Mouse (Mus musculus) kidney, postnatal 25 days (tissue): ENCODE results near the gene Kiz.

ENCODE experiments used
- DNase-seq, 2 experiments: peaks; one replicate each; pipeline ENCODE4 v3.0.0; 2021; ENCODE audit warnings: mixed read lengths in 2 of 2

Kiz gene

DNA sequence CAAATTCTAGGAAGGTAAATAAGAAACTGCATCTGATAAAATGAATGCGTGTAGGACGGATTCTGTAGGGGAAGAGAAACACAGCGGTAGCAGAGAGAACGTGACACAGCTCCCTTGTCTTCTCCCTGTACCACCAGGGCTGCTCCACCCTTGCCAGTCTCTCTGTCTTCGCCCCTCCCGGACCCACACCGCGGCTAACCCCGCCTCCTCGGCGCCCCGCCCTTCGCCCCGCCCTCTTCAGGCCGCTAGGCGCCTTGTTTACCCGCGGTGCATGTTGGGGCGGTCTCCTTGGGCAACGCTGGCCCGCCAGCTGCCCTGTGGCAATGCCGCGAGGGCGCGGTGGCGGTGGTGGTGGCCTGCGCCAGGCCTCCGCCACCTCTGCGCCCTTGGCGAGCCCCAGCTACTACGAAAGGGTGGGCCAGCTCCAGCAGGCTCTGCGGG, at the start of gene Kiz:
Gene Kiz, plus strand, starts transcription at position 266 of the 441 bp plus-strand sequence.
- DNase-seq = peak; percentile 94 to 96

DNA sequence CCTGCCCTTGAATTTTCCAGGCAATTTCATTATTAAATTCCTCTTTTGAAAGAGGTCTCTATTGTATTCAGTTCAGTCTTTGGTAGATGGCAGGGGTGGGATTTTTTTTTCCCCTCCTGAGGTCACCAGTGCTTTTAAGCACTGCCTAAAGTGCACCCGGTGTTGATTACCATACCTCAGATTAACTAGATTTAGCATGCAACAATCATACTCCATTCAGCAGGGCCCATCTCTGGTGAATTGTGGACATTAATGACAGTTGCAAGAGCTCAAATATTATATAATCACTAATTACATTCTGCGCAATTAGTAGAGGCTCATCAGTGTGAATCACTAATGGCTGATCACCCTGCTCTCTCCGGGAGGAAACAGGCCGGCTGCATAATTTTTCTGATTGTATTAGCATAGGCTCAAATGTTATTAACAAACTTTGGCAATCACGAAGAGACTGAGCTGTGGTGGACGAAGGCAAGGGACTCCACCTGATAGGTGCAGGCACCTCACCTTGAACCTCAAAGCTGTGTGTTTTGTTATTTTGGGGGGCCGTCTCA, 45.9 kb upstream of the Kiz start:
- DNase-seq = no peak

DNA sequence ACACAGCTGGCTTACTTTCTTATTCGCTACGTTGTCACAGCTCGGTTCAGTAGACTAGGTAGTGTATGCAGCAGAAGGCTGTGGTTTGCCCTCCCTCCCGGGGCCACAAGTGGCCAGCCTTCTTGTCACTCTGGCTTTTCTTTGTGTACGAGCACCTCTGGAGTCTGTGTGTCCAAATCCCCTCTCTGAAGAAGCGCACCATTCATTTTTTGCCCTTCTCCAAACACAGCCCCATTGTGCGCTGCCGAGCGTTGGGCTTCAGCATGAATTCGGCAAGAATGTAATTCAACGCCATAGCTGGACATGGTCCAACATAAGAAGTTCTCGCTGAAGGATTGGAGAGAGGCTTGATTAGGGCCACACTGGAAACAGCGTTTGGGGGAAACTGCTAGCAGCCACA, 45.0 kb upstream of the Kiz start:
- DNase-seq = no peak

DNA sequence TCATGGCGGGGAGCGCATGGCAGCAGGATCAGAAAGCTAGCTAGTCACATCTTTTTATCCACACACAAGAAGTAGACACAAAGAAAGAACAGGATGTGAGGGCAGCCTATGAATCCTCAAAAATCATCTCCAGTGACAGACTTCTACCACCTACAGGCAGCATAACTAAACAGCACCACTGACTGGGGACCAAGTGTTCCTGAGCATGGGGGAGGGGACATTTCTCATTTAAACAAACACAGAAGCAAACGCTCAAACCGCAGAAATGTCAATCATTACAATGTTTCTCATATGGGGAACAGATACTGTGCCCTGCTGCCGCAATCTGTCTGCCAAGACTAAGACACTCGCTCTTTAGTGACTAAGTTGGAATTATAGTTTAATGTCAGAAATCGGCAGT, 40.7 kb upstream of the Kiz start:
- DNase-seq = no peak

DNA sequence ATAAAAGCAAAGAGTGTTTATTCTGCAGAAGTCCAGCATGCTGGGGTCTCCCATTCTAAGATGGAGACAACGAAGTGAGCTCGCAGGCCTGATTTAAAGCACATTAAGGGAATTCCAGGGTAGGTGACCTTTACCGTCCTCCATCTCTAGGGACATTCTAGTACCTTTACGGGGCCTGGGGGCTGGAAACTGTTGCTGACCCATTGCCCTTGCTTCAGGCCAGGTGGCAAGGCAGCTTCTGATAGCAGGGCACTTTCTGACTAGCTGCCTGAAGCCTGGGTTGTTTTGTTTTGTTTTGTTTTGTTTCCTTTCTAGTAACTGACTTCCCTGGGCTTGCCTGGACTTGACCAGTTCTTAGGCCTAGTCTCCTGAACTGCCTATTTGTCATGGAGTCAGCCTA, 36.6 kb upstream of the Kiz start:
- no peak for DNase-seq

DNA sequence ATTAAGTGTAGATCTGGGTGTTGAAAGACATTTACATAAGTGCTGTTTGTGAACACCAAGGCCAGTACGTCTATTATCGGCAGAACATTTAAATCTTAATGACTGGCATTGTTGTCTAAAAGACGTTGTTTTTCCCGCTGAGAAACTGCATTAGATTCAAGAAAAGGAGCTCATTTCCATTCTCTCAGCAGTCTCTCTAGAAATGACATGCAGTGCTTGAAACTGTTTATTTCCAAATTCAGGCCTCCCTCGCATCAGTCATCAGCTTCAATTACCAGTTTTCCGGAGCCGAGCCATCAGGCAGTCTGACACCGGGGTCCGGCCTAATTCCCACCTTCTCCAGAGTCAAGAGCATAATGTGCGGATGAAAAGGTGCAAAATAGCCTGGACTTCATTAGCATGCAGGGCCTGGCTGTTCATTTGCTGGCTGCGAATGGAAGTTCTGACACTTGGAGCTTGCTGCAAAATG, 32.1 kb upstream of the Kiz start:
- DNase-seq = no peak

DNA sequence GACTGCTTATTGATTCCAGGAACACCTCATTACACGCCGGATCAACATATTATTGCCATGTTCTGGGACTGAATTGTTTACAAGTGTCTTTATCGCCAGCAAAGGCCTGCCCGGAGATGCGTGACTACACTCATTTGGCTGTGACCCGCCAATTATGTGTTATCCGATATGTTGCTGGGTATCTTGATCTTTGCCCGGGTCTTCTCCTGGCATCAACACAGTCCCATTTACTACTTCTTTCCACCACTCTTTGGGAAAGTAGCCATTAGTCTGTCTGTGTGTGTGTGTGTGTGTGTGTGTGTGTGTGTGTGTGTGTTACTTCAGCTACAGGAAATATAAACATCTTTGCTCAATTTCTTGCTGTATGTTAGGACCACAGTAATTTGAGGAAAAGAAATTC, 31.6 kb upstream of the Kiz start:
- DNase-seq = no peak

DNA sequence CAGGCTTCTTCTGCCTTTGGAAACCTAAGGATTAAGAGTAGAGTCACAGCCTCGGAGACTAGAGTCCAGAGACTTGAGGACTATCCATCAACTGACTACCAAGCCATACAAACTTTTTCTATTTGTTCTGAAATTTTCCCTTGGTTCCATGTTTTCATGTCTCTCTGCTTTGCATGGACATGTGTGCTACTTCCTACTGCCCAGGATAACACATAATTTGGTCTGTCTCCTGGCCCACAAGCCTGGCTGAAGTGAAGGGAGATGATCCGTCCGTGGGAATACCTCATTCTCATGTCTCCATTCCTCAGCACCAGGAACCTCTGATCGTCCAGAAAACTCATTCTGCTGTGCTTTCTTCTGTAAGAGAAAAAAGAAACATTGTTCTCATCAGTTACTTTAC, 27.7 kb upstream of the Kiz start:
- DNase-seq = no peak

DNA sequence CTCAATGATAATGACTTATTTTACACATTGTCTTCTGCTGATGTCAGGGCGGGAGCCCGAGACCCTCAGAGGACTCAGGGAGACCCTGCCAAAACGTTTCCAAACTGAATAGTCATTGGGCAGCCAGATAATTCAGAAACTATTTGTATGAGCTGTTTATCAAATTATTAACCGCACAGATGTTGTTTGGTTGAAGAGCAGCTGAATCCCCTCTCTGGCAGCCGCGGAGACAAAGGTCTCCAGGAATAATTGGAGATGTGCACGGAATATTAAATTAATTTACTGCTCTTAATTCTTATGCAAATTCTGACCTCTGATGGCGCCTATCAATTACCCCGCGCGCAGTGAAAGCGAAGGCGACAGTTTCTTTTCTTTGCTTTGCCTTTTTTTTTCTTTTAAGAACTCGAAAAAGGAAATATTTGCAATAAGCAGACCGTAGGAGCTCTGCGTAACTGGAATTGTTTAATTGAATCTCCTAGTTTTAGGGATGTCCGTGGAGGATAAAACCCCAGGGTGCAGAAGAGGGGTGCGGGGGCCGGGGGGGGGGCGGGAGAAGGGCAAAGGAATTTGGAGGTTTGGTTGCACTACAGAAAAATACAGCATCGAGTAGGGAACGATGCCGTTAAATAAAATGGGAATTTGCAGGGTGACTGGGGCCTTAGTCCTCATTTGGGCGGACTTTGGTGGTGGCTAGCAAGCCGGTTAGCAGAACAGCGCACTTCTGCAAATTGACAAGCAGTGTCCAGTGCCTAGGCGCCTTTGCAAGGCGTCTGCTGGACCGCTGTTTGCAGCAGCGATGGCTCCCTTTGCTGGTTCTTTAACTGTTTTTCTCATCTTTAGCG, 22.2 kb upstream of the Kiz start:
- DNase-seq = no peak

DNA sequence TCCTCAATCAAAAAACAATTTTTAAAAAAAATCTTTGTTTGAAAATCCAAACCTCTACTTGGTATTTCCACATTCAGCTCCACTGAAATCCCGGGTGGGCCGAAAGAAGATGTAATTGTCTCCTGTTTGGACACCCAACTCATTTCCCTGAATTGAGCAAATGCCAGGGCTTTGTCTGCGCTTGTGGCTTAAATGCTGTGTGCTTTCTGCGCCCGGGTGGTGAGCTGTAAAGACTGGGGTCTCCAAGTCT, 21.7 kb upstream of the Kiz start:
- no peak for DNase-seq

DNA sequence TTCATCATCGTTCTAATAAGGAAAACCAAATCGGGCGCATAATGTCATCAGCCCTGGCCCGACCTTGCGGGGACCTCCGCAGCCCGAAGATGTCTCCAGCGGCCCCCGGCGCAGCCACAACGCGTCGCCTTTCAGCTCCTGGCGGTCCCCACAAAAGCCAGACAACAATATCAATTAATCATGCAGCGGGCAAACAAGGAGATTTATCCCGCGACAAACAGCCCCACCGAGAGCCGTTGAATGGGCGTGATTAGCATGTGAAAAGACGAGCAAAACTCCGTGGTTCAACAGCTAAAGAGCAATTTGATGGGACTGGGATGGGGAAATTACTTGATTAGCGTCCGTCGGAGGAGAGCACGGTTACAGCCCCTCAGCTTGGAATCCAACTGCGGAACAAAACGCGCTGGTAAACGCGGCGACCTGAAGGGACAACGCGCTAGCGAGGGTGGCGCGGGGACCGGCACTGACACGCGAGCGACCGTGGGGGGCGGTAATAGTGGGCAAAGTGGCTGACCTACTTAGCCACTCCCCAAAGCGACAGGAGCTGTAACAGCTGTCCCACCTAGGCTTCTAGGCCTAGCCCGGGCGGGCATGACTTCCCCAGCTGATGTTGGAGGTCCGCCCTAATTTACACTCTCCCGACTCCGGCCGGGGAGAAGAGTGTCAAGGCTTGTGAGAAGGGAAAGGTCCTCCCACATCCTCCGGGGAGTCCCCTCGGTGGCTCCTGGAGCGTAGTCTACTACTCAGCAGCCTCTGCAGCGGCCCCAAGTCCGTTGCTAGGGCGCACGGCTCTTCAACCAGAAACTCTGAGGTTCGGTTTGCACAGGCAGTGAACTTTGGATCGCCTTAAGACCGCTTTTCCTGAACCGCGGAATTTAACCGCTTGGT, 21.1 kb upstream of the Kiz start:
- DNase-seq = peak; percentile 35 to 66

DNA sequence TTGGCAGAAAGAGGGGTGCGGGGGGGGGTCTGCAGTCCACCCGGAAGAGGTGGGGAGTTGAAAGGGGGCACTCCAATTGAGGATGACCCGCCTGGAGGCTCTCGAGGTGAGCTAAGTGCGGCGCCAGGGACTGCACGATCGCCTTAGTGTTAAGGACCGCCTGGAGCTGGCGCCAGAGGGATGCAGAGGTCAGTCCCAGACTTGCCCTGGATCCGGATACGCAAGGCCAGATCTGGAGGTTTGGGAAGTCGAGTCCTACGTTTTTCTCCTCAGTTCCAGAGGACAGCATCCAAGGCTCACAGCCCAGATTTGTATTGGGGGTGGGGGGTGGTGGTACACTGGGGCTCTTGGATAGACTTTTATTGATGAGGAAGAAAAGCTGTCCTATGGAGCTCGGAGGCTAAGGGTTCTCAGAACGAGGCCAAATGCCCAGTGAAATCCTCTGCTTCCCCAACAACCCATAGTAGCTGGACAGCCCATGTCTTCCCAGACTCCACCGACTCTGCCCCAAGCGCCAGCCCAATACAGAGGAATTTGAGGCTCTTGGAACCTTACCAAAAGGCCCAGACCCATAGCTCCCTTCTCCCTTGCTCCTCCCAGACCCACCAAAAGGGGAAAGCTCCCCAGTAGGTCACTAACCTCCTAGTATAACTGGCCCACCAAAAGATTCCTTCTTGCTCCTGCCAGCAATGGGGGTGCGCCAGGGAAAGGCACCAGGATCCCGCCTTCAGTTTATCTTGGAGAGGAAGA, 20.2 kb upstream of the Kiz start:
- peak in 1 of 2 experiments; percentile 29 for DNase-seq

DNA sequence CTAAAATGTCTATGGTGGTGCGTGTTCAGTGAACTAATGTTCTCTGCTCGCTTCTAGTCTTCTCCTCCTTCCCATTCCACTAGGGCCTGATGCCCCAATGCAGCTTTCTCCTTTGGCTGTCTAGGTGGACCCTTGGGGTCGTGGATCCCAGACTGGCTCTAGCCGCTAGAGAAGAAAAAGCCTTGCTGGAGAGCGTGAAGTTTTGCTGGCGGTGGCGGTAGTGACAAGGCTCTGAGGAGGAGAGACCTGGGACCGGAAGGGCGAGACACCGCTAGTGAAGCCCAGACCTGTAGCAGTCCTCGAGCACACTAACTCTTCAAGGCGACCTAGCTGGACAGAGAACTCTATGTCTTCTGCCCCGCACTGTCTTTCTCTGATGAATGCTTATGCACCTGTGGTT, 19.4 kb upstream of the Kiz start:
- DNase-seq = no peak

DNA sequence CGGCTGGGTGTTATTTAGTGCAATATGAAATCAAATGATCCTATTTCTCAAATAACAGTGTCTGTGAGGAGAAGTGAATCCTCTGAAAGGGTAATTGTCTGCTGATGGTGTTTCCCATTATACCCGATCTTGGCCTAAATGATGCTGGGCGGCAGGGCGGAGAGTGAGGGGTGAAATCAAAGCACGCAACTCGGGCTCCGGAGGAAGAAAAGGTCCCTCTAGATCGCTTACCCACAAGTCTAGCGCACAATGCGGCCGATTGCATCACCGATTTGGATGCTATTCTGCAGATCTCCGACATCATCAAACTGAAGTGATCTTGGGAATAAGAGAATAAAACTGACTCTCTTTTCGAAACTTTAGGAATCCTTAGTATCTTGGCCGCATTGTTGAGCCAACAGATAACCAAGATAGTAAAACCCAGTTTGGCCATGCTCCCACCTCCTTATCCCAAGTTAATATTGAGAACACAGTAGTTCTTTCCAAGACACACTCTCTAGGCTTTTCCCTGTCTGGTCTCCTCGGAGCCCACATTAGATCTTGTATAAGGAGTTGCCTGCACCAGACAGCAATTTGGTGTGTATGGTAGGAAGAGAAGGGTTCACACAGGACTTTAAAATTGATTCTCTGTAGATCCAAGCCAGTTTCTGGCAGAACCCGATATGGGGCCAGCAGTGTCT, 18.7 kb upstream of the Kiz start:
- DNase-seq = no peak

DNA sequence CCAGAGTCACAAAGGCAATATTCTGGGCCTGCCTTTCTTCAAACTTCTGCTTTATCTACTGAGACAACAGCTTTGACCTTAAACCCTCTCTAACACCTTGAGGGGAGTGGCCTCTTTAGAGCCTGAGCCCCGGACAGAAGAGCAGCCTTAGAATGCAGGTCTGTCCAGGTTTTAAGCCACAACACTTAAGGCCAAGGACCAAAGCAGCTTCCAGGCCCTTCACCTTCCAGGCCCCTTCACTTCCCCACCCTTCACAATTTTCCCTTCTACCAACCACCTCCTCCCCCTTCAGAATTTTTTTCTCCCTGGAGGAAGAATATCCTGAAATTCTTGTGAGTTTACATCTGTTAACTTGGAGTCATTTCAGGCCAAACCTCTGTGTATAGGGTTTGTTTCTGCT, 18.0 kb upstream of the Kiz start:
- DNase-seq = no peak

DNA sequence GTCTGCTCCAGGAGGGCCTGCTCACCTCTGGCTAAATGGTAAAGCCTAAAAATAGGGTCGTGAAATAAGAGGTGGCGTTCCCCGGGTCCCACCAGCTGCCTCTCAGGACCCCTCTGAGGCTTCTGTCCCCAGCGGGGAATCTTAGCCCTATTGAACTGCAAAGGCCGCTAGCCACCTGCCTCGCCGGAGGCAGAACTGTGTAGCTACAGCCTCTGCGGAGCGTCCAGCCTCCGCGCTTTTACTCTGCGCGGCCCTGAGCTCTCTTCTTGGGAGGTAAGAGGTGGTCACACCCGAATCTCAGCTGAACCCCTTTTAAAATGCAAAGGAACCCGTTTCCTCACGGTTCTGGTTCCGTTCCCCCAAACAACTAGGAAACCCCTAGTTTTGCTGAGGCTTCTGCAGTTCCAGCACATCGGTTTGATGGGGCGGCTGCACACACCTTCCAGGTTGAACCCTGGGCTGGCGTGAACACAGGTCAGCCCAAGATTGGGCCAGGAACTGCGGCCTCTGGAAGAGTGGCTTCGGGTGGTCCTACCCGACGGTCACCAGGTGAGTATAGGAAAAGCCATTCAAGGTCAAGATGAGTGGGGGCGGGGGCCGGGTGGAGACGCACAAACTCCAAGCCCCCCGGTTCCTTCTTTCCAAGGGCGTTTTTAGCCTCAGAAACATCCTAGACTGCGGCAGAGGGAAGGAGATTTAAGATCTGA, 16.9 kb upstream of the Kiz start:
- no peak for DNase-seq

DNA sequence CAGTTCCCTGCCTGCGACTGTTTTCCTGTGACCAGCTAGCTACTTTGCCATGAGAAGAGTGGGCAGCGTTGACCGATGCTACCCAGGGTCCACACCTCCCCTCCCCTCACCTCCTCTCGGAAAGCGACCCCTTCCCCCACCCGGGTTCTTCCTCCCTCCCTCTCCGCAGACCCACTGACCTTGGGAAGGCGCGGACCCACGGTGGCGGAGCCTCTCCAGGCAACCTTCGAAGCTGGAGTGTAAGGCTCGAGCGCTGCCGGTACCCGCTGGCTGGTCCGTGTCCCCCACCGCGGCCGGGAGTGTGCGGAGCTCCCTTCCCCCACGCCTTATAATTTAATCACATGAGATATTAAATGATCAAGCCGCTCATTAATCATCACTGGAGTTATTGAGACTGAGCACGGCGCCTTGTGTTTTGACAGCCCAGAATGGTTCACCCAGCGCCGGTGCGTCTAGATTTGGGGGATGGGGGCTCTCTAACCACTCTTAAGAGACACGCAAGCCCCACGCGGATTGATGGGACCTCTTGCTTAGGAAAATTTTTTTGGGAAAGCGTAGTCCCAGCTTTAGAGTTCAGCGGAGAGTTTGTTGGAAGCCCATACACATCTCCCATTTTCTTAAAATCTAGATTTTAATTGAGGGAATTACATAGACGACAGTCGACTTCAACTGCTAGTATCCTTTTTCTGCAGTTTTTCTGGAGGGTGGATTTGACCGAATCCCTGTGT, 16.2 kb upstream of the Kiz start:
- DNase-seq = peak in 1 of 2 experiments; percentile 34

DNA sequence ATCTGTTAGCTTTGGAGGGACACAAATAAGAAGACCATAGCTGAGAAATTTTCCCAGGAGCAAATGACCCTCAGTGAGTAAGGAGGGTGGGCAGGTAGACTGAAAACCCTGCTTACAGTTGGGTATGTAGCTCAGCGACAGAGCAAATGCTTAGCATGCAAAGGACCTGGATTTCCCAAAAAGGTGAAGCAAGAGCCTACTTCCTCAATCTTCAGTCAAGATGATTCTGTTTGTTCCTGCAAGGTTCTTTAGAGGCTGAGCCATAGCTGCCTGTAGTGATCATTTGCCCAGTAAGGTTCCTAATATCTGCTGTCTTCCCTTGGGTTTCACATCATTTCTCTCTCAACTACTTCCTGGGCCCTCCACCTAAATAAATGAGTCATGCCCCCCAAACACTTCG, 7.8 kb upstream of the Kiz start:
- DNase-seq = no peak

DNA sequence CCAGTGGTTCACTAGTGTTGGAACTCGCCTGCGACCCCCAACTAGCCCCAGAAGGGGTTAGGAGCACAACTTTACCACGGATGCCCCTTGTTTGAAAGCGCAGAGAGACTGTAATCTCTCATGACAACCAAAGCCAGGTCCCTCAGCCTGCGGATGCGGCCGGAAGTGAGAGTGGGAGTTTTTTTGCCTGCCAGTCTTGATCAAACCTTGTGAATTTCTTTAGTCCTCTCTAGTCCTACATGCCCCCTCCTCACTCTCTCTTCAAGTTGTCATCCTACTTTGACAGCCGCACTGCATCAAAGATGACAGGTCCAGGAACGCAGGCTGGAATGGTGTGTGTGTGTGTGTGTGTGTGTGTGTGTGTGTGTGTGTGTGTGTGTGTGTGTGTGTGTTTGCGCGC, 456 bp downstream of the Kiz start:
- peak; percentile 40 to 51 for DNase-seq

DNA sequence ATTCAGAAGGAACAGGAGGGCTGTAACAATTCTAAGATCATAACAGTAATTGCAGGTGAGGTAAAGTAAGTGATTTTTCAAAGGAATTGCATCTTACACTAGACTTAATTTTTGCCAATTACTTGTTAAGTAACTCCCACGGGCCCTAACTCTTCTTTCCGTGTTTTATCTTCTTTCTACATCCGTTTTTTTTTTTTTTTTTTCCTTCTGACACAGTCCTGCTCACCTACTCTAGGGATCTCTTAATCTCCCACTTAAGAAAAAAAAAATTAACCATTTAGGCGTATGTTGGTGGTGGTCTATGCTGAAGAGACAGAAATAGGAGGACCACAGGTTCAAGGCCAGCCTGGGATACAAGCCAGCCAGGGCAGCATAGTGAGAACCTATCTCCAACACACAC, 1.2 kb downstream of the Kiz start:
- no peak for DNase-seq

DNA sequence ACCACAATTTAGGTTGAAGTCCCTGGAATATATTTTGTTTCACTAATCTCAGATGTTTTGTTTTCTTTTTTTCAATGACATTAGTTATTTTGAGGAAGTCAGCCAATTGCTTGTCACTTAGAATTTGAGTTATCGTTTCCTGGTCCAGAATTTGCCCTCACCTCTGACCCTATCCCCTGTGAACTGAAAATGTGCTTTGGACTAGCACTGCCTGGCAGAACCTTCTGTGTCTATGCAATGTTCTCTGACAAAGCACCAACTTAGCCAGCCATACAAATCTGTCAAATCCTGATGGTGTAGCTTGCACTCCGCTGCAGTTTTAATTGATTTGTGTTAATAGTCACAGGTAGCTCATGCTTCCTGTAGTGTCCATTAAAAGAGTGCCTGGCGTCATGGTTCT, 10.1 kb downstream of the Kiz start:
- peak; percentile 48 for DNase-seq
